Mouse (Mus musculus): ENCODE measurements at regions not wholly inside any gene's neighbourhood (a gene's known extent, or its start where the extent isn't known, plus 50 kb on each side); places are given as distances from the start of the nearest gene placed in this dataset.

DNA sequence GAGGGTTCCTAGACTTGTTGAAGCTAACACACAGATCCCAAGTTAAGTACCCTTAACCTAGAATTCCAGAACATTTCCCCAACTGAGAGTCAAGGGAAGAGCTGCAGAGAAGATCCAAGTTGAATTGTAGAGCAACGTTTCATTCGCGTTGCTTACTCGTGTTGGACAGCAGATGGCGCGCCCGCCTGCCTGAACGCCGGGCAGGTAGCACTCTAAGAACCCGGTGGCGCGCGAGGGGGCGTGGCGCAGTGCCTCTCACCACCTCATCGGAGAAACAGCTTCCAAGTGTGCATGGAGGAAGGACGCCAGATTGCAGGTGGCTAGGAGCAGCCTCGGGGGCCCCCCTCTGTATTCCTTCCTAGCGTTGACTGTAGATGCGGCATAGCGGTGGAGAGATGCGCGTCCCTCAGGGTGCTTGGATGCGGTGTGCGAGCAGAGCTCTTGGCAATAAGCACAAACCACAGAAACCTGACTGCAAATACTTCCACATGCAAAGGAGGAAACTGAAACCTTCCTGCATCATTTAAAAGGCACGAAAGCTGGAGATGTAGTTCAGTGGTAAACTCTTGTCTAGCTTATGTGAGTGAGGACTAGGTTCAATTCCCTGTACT, 233.5 kb upstream of the Gm12887 start:
- peak; percentile 66; the same call in 1 of the 2 replicates for ATAC-seq (replicated peaks; ENCODE audit: low read depth, poor library complexity, severe bottlenecking)
